Mouse (Mus musculus): ENCODE measurements around the gene Rin3.
"Not testable (repeated sequence)": the region's sequence is repeated elsewhere in the genome, so short reads cannot be mapped to it uniquely, and the experiment has no call there.

Rin3 gene

DNA sequence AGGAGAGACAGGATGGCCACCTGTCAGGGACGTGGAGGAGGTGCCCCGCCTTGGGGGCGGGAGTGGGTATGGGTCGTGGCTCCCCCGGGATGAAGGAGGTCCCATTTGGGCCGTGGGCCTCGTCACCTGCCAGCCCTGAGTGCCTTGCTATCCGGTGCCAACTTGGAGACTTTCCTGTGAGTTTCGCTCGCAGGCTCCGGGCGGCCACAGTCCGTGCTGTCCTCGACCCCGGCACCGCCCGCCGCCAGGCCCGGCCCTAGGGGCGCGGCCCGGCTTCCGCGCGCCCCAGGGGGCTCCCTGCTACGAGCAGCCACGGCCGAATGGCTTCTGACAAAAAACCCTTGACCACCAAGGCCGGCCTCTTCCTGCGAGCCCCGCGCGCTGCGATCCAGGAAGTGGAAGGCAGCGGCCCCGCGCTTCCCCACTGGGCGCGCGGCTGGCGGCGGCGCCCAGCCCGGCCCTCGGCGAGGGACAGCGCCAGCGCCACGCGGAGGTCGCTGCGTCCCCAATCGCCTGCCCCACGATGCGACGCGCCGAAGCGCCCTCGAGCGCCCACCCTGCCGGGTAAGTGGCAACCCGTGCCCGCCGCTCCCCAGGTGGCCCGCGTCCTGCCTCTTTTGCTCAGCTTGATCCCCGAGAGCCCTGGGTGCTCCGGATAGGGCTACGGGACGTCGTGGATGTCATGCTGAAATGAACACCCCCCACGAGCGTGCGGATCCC lies at the start of gene Rin3:
Gene Rin3, plus strand, starts transcription at position 286 of the 720 bp plus-strand sequence.
- DNase-seq = peak; percentile 66

DNA sequence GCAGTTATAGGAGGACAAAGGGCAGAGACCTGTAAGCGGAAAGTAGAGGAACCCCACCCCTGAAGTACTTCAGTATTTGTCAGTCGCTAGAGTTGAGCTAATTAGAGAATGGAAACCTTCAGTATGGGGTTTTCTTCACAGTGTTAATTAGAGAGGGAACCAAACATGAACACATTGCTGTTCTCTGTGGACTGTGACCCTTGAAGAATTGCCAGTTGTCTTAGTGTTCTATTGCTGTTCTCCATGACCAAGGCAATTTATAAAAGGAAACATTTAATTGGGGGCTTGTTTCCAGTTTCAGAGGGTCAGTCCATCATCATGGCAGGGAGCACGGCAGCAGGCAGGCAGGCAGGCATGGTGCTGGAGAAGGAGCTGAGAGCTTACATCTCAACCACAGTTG lies 47.3 kb upstream of the Rin3 start:
- no peak for DNase-seq

GRCm38 (mm10) chr12:102236317-102236716 lies 46.5 kb upstream of the Rin3 start:
- no peak for DNase-seq

DNA sequence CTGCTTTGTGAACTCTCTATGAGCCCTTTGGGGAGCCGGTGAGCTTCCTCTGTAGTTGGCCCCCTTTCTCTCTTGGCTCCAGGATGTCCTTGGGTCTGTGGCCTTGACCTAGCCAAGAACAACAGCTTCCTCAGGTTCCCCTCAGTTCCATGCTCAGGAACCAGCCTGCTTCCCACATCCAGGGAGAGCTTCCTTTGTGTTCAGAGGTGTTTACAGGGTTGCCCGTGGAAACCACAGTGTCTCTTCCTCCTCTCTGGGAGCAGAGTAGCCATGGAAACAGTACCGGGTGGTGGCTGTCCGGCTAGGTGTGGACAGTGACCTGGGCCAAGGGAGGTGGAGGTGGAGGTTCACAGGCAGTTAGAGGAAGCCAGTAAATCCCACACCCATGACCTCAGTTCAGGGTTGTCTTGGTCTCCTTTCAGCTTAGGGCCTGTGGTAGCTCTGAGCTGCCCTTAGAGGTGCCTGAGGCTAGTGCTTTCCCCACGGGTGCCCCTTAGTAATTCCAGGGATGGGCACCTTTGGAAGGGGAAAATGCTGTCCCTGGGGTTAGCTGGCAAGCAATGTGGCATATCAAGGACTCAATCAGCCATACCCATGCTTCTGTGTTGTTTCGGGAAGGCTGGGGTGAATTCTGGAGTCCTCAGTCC lies 40.6 kb upstream of the Rin3 start:
- peak; percentile 17 for DNase-seq

GRCm38 (mm10) chr12:102243915-102244314 lies 38.9 kb upstream of the Rin3 start:
- peak; percentile 33 for DNase-seq

DNA sequence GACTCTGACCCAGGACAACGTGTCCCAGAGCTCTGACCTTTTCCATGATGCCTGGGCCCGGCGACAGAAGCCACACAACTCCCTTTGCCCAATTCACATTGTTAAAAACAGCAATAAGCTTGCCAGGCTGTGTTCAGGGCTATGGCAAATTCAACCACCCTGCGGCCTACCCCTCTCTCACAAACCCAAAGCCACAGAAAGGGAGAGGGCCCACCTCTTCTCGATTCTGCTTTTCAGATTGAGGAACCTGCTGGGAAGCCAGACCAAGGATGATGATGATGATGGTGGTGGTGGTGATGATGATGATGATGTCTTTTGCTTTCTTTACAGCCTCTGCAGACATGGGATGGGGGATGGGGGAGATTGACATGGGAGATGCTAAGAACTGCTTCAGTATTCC lies 36.6 kb upstream of the Rin3 start:
- DNase-seq = no peak

GRCm38 (mm10) chr12:102248104-102248503 lies 34.7 kb upstream of the Rin3 start:
- DNase-seq = no peak

- DNase-seq = no peak
These were observed 32.5 kb upstream of the Rin3 start for GRCm38 (mm10) chr12:102250316-102250715.

DNA sequence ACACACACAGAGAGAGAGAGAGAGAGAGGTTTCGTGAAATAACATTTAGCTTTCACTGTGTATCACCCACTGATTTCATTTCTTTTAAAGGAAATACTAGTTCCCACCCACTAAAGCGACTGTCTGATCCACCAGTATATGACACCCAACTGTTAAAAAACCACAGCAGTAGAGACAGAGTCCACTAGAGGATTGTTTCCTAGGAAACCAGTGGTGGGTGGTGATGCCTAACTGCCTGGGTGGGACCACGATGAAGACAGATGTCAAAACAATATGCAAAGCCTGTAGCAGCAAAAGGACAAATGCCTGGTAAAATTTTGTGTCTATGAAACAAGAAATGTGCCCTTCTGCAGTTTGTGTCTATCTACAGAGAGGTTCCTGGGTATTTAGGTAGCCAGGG lies 31.8 kb upstream of the Rin3 start:
- DNase-seq = no peak

DNA sequence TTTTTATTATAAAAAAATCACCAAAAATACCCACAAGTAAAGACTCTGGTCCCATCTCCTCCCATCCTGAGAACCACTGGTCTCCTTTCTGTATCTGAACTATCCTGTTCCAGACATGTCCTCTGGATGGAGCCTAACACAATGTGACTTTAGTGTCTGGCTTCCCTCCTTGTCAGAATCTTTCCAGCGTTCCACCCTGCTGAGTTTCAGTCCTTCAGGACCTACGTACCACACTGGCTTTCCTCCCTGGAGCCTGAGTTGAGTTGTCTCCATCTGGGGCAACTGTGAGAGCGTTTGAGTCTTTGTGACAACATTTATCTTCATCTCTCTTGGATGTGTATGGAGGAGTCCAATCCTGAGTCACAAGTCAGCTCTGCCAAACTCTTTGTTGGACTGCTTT lies 30.9 kb upstream of the Rin3 start:
- DNase-seq = no peak

GRCm38 (mm10) chr12:102252525-102252924 lies 30.3 kb upstream of the Rin3 start:
- no peak for DNase-seq

DNA sequence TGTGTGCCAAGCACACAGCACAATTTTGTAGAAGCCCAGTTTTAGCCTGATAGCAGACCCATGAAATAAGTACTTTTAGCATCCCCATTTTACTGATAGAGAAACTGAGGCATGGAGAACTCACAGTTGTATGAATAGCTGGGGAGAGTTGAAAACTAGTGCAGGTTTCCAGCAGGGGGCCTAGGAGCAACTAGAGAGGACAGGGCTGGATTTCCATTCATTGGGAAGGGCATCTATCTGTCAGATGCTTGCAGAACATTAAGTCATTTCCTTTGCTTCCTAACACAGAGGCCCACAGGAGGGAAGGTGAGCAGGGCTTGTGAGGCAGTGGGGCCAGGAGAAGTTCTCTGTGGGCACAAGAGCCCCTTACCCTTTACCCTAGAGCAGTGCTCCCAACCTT lies 27.8 kb upstream of the Rin3 start:
- DNase-seq = no peak

- DNase-seq = no peak
These were observed 24.2 kb upstream of the Rin3 start for GRCm38 (mm10) chr12:102258522-102259112.

DNA sequence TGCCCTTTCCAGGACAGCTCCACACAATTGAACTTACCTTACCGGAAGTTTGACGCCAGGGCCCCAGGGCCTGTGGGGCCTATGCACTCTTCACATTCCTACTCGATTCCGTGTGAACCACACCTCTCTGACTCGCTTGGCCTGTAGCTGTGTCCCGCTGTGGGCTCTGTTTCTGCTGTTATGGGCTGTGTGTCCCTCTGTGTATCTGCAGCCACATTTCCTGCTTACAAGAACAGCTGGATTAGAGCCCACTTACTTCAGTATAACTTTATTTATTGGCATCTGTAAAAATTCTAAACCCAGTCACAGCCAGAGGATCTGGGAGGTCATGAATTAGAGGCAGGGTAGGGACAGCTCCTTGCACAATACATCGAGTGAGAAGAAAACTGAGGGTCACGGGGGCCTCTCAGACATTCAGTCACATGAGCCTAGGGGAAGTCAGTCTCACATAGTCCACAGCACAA lies 20.9 kb upstream of the Rin3 start:
- peak; percentile 25 for DNase-seq

DNA sequence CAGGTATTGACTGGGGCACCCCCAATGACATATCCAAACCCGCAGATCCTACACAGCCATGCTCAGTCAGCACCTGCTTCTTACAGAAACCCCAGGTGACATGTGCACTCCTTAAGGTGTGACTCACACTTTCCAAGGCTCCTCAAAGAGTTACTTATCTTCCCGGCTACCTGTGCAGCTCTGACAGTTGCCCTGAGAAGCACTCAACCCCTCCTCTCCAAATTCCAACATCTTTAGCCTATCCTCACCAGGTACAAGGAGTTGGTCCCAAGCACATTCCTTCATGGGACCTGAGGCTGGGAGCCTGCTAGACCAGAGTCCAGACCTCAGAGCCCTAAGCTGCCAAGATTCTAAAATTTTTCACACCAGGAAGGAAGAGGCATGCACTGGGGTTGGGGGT lies 20.0 kb upstream of the Rin3 start:
- DNase-seq = no peak

DNA sequence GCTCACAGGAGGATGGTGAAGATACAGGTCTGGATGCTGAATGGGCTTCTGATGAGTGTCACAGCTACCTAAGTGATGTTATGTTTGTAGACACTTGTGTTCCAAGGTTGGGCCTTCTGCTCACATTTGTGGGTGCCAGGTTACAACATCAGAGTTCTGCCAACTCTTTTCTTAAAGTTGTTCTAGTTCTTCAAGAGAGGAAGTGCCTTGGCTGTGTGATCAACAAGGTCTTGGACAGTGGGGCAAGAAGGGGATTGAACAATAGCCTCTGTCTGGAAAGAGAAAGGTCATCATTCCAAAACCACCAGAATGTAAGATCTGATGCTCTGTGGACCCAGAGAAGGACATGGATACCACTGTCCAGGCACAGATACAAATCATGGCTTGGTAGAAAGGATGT lies 19.6 kb upstream of the Rin3 start:
- DNase-seq = no peak

GRCm38 (mm10) chr12:102266433-102266832 lies 16.4 kb upstream of the Rin3 start:
- no peak for DNase-seq

- no peak for DNase-seq
These were observed 13.7 kb upstream of the Rin3 start for GRCm38 (mm10) chr12:102269144-102269543.

GRCm38 (mm10) chr12:102270776-102271405 lies 12.0 kb upstream of the Rin3 start:
- no peak for DNase-seq

- no peak for DNase-seq
These were observed 11.4 kb upstream of the Rin3 start for GRCm38 (mm10) chr12:102271447-102271846.

GRCm38 (mm10) chr12:102275833-102276443 lies 6.9 kb upstream of the Rin3 start:
- no peak for DNase-seq

GRCm38 (mm10) chr12:102280290-102280689 lies 2.6 kb upstream of the Rin3 start:
- not testable (repeated sequence) for DNase-seq

- no peak for DNase-seq
These were observed 1.9 kb upstream of the Rin3 start for GRCm38 (mm10) chr12:102280867-102281503.
